In the genomic region with DNA sequence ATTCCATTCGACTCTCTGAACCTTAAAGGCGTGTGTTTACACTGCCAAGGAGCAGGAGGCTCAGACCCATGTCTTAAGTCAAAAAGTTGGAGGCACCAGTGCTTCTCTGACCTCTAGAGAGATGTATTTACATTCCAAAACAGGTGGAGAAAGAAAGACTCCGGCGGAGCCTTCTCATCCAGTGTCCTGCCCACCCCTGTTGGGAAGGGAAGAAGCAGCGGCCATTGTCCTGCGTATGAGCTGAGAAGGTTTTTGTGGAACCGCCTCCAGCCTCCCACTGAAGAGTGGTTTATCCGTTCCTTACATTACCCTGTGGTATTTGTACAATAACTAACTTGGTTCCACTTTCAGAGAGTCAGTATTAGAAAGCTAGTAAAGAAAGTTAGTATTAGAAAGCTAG, we compare ENCODE assay signal across 28 mouse cellular contexts.
"Had no signal": no experiment of that assay in that cellular context is flagged by ENCODE, and none has a peak within 500 bp of the region (broad histone marks: within the 10 kb centered on the region; RNA-seq: fewer than 3 reads in every experiment).

No protein-coding gene starts in this region.

- H3K27ac ChIP-seq: gastrocnemius, adult 2 months; heart, embryonic 10.5 days; hindbrain, embryonic 10.5 days; hindbrain, embryonic 12.5 days; hindbrain, embryonic 14.5 days; kidney, embryonic 15.5 days; kidney, postnatal 0 days; limb, embryonic 13.5 days; limb, embryonic 15.5 days; liver, embryonic 12.5 days; liver, embryonic 14.5 days had no signal

- H3K9me3 ChIP-seq: heart, embryonic 10.5 days; heart, embryonic 12.5 days; hindbrain, embryonic 10.5 days; hindbrain, embryonic 12.5 days; kidney, embryonic 15.5 days; limb, embryonic 13.5 days; limb, embryonic 15.5 days; liver, embryonic 12.5 days had no signal

- DNase-seq: gastrocnemius, adult 2 months; gastrocnemius, postnatal 10 days; gastrocnemius, postnatal 25 days; heart, adult 18-20 months; heart, postnatal 10 days; heart, postnatal 4 days; kidney, adult 11 months; kidney, adult 2 months; kidney, adult 9 months; kidney, postnatal 14 days; kidney, postnatal 36 days; layer of hippocampus, adult 9-11 months; layer of hippocampus, postnatal 36 days; left cerebral cortex, postnatal 4 days had no signal

- ATAC-seq: hindbrain, embryonic 16.5 days; inflammation-experienced regulatory T-cells, adult 6 months; intestine, embryonic 16.5 days; liver, embryonic 12.5 days had no signal

- H3K9ac ChIP-seq: heart, embryonic 12.5 days; hindbrain, embryonic 12.5 days; hindbrain, embryonic 14.5 days; kidney, embryonic 15.5 days; limb, embryonic 13.5 days; limb, embryonic 15.5 days; liver, embryonic 12.5 days; liver, embryonic 14.5 days had no signal

- H3K4me2 ChIP-seq: heart, embryonic 12.5 days; hindbrain, embryonic 12.5 days; hindbrain, embryonic 14.5 days; kidney, embryonic 15.5 days; limb, embryonic 13.5 days; limb, embryonic 15.5 days; liver, embryonic 12.5 days had no signal

- H3K4me1 ChIP-seq: heart, embryonic 10.5 days; heart, embryonic 12.5 days; kidney, embryonic 15.5 days; liver, embryonic 12.5 days had no signal

- H3K36me3 ChIP-seq: heart, embryonic 10.5 days; heart, embryonic 12.5 days; hindbrain, embryonic 10.5 days; hindbrain, embryonic 12.5 days; kidney, embryonic 15.5 days; limb, embryonic 13.5 days; limb, embryonic 15.5 days; liver, embryonic 12.5 days had no signal

- H3K4me3 ChIP-seq: gastrocnemius, adult 2 months; heart, embryonic 10.5 days; heart, embryonic 12.5 days; hindbrain, embryonic 10.5 days; hindbrain, embryonic 12.5 days; kidney, embryonic 15.5 days; limb, embryonic 13.5 days; limb, embryonic 15.5 days; liver, embryonic 12.5 days had no signal

- H3K27me3 ChIP-seq: heart, embryonic 12.5 days; kidney, embryonic 15.5 days; limb, embryonic 13.5 days; limb, embryonic 15.5 days; liver, embryonic 12.5 days had no signal
